In the genomic region with DNA sequence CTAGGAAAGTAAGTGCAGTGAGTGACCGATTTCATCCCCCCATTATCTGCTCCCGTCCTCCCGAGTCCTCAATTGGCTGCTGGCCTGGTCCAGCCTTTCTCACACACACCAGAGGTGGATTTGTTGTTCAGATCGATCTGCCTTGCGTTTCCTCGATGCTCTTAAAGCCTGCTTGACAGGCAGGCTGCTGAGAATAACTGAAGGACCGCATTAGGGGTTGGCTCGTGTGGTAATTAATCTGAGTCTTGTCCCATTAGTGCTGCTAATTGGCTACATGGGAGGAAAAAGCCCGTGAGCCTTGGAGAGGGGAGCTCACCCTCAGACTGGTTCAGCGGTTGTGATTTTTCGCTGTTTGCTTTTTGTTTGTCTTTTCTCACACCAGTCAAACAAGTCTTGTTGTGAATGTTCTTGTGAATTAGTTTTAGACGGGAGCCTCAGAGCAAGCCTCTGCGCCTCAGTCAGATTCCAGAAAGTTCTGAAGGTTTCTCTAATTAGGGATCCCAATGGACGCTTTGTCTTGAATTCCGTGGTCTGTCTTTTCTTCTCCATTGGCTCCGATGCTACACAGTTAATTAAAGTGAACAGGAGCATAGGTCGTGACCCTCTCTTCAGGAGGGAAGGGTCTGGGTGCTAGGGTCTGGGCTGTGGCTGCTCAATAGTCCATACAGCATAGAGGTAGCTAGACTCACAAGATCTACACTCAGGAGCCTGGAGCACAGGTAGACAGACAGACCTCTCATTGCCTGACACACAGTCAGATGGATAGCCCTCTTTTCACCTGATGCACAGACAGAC, we compare ENCODE assay signal across 16 mouse cellular contexts.
DNase-seq lines count a peak whose midpoint lies in the region; ATAC-seq and TF ChIP-seq lines count a peak whose summit lies in the region.
"Had no signal": no experiment of that assay in that cellular context is flagged by ENCODE, and none has a peak within 500 bp of the region (broad histone marks: within the 10 kb centered on the region; RNA-seq: fewer than 3 reads in every experiment).

No protein-coding gene starts in this region.

- H3K27me3 ChIP-seq in embryonic facial prominence, embryonic 11.5 days (ENCODE audit: control insufficient read depth, insufficient read depth, low read length) = no peaks in the 10 kb centered on the region; the same call in 1 of the 2 replicates
- H3K27me3 ChIP-seq in hindbrain, embryonic 10.5 days (ENCODE audit: insufficient read depth, poor library complexity, severe bottlenecking) = peaks cover 10% of the 10 kb centered on the region; the same call in 1 of the 2 replicates
- H3K27me3 ChIP-seq in midbrain, embryonic 14.5 days (ENCODE audit: control insufficient read depth, insufficient read depth, low read length) = no peaks in the 10 kb centered on the region
- H3K27me3 ChIP-seq: stomach, embryonic 15.5 days had no signal

- DNase-seq in embryo, embryonic 10 days (ENCODE audit: low spot score) = peak; percentile 18
- DNase-seq in embryonic facial prominence, embryonic 11.5 days (ENCODE audit: low spot score) = no peak
- DNase-seq in hindbrain, embryonic 10.5 days (ENCODE audit: low spot score) = peak; percentile 8
- peak; percentile 31 for DNase-seq in midbrain, embryonic 14.5 days
- DNase-seq in gastrocnemius, adult 2 months = no peak
- DNase-seq in kidney, postnatal 36 days = no peak
- no peak for DNase-seq in adipocyte (ENCODE audit: low spot score)
- DNase-seq: adrenal gland, adult 2 months; cerebellum, postnatal 10 days; heart, adult 2 months; kidney, adult 18-20 months; layer of hippocampus, adult 9-11 months; lung, adult 2 months; right cerebral cortex, postnatal 4 days had no signal

- H3K27ac ChIP-seq in embryonic facial prominence, embryonic 11.5 days (replicated peaks; ENCODE audit: low read depth, low read length) = no peak overlapping the region
- 0 out of 2 replicates have a peak overlapping the region, but pooled peaks have one; percentile 3 for H3K27ac ChIP-seq in hindbrain, embryonic 10.5 days
- no peak overlapping the region for H3K27ac ChIP-seq in midbrain, embryonic 14.5 days (replicated peaks; ENCODE audit: low read depth, low read length)
- no peak overlapping the region for H3K27ac ChIP-seq in gastrocnemius, adult 2 months
- H3K27ac ChIP-seq: heart, adult 2 months; stomach, embryonic 15.5 days had no signal

- no peaks in the 10 kb centered on the region for H3K9me3 ChIP-seq in embryonic facial prominence, embryonic 11.5 days (replicated peaks; ENCODE audit: control insufficient read depth, low read length)
- H3K9me3 ChIP-seq in hindbrain, embryonic 10.5 days = no peaks in the 10 kb centered on the region
- no peaks in the 10 kb centered on the region for H3K9me3 ChIP-seq in midbrain, embryonic 14.5 days (ENCODE audit: control insufficient read depth, low read length)
- H3K9me3 ChIP-seq: stomach, embryonic 15.5 days had no signal

- H3K36me3 ChIP-seq in embryonic facial prominence, embryonic 11.5 days (replicated peaks; ENCODE audit: control insufficient read depth, insufficient read depth, low read depth, low read length) = no peaks in the 10 kb centered on the region
- H3K36me3 ChIP-seq in hindbrain, embryonic 10.5 days = no peaks in the 10 kb centered on the region
- no peaks in the 10 kb centered on the region for H3K36me3 ChIP-seq in midbrain, embryonic 14.5 days (ENCODE audit: control insufficient read depth, insufficient read depth, low read length)
- H3K36me3 ChIP-seq: stomach, embryonic 15.5 days had no signal

- intact Hi-C loops in gastrocnemius, adult 2 months (cut with DNase I) = no loop called here

- 35% methylated on average over 17 of the region's 17 CpGs for WGBS in embryonic facial prominence, embryonic 11.5 days
- whole genome bisulfite sequencing in hindbrain, embryonic 10.5 days = 46% methylated on average over 17 of the region's 17 CpGs
- WGBS in midbrain, embryonic 14.5 days = 34% methylated on average over 17 of the region's 17 CpGs

- no peak overlapping the region for H3K4me3 ChIP-seq in embryonic facial prominence, embryonic 11.5 days (ENCODE audit: low read depth, low read length)
- H3K4me3 ChIP-seq in hindbrain, embryonic 10.5 days = no peak overlapping the region
- no peak overlapping the region for H3K4me3 ChIP-seq in midbrain, embryonic 14.5 days (replicated peaks; ENCODE audit: low read depth, low read length)
- H3K4me3 ChIP-seq in gastrocnemius, adult 2 months = no peak overlapping the region
- H3K4me3 ChIP-seq: heart, adult 2 months; stomach, embryonic 15.5 days had no signal

- H3K9ac ChIP-seq in embryonic facial prominence, embryonic 11.5 days (replicated peaks; ENCODE audit: low read length) = no peak overlapping the region
- H3K9ac ChIP-seq in midbrain, embryonic 14.5 days (replicated peaks; ENCODE audit: low read length) = no peak overlapping the region
- H3K9ac ChIP-seq: stomach, embryonic 15.5 days had no signal

- H3K4me2 ChIP-seq in embryonic facial prominence, embryonic 11.5 days (ENCODE audit: low read depth, low read length) = no peak overlapping the region
- H3K4me2 ChIP-seq in midbrain, embryonic 14.5 days (ENCODE audit: low read length) = no peak overlapping the region
- H3K4me2 ChIP-seq: stomach, embryonic 15.5 days had no signal

- H3K4me1 ChIP-seq in embryonic facial prominence, embryonic 11.5 days (ENCODE audit: control insufficient read depth, insufficient read depth, low read length) = no peaks in the 10 kb centered on the region
- H3K4me1 ChIP-seq in hindbrain, embryonic 10.5 days (replicated peaks) = peaks cover 12% of the 10 kb centered on the region
- H3K4me1 ChIP-seq in midbrain, embryonic 14.5 days (ENCODE audit: control insufficient read depth, insufficient read depth, low read length) = 0 out of 2 replicates have a peak, but pooled peaks cover 5% of the 10 kb centered on the region
- H3K4me1 ChIP-seq: stomach, embryonic 15.5 days had no signal

- no peak for TF ChIP-seq CTCF in gastrocnemius, adult 2 months (IDR thresholded peaks at IDR 0.05)

- ATAC-seq in embryonic facial prominence, embryonic 11.5 days (replicated peaks; ENCODE audit: insufficient number of reproducible peaks, low FRiP score, low TSS enrichment, low read depth) = peak; percentile 57
- ATAC-seq in midbrain, embryonic 14.5 days (ENCODE audit: low FRiP score, low TSS enrichment) = no peak
- ATAC-seq: CD4-positive, CD25-positive, alpha-beta regulatory T cell, adult 4 months had no signal

Comparison
In these comparisons a context has a peak if more than half of its experiments do, and no peak if none do; other contexts are left out.
1. DNase-seq: peak in embryo, embryonic 10 days (single experiment), hindbrain, embryonic 10.5 days (single experiment) and midbrain, embryonic 14.5 days (single experiment); none in embryonic facial prominence, embryonic 11.5 days (single experiment), gastrocnemius, adult 2 months (single experiment), kidney, postnatal 36 days (0 of 2) and adipocyte (single experiment).